Mouse (Mus musculus) thymus, postnatal 0 days (tissue): ENCODE results near the gene Fxyd1. TPM values are rescaled to one million over a fixed set of nuclear protein-coding genes. Genes with fewer than 3 reads are reported as not detected.

ENCODE experiments used
- DNase-seq: peaks from one replicate; pipeline ENCODE4 v3.0.0-alpha.2; 2015; ENCODE audit warnings: low spot score
- microRNA-seq: library from miRNA; unstranded; fragments of <30 nt; microRNA quantifications from one replicate; pipeline ENCODE4, GENCODE M21; 2016; ENCODE audit warnings: borderline number of aligned reads
- polyA plus RNA-seq: library from polyadenylated mRNA; unstranded; fragments of >200 nt; fragmentation: Nextera tagmentation; extraction: Ambion mirVana; gene quantifications from 2 replicates; pipeline ENCODE4 v1.2.1, GENCODE M21; 2015

Gene Fxyd1
- polyA plus RNA-seq, 1 experiment from 2014 or later, result 12.2 TPM

- no peak for DNase-seq
Measured at GRCm38 (mm10) chr7:31017104-31017901, 39.7 kb downstream of the Fxyd1 start.

- DNase-seq, result no peak
Measured at GRCm38 (mm10) chr7:31012971-31013370, 44.0 kb downstream of the Fxyd1 start.

GRCm38 (mm10) chr7:31008889-31009288 is 48.1 kb downstream of the Fxyd1 start:
- no peak for DNase-seq

DNA sequence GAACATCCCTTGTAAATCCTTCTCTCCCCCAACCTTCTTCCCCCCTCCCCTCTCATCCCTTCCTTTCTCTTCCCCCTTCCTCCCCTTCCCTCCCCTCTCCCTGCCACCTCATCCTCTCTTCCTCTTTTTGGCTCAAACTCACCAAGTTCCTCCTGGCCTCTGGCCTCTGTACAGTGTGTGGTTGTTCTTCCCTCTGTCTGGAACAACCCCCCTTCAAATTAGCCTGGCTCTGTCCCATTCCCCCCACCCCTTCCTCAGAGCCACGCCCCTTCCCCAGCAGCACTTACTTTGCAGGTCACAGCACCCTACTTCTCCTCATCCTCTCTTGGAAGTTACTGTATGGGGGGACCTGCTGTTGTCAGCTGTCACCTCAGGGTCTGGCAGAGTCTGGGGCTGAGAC is 48.8 kb downstream of the Fxyd1 start:
- no peak for DNase-seq

DNA sequence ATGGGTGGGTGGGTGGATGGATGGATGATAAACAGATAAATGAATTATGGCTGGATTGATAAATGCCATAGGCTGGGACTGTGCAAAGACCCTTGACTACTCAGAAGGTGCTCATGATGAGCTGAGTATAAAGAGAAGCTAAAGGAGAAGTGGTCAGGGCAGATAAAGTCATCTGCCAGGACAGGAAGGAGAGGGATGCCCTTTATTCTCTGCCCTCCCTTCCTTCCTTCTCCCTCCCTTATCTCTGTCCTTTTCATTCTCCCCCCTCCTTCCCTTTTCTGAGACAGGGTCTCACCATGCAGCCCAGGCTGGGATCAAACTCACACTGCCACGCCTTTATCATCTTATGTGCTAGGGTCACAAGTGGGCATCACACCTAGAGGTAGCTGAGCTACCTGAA is 49.2 kb downstream of the Fxyd1 start:
- no peak for DNase-seq

DNA sequence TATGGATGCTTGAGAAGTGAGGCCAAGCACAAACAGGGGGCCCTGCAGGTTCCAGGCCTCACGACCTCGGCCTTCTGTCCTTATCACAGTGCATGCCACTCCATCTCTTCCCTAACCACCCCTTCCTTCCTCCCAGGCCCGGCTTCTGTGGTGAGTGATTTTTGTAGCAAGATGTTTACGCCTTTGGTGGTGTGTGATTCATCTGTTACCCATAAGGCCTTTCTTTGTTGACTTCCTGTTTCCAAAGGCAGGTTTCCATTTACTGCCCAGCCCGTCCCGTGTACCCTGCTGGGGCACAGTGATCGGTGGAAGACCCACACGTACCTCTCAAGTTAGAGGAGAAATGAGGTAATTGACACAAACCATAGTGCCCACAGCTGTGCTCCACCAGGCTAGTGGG is 54.3 kb downstream of the Fxyd1 start:
- DNase-seq, result peak; percentile 56

Small RNA genes lying within 50 kb of the gene (microRNA-seq; reads per million reads assigned to microRNA genes)
- gene Mir7050, result not detected

Other genes with a start within 250 kb of the Fxyd1 start
- gene Ffar2, start 233.4 kb downstream of the Fxyd1 start, polyA plus RNA-seq, result 0.95 and 1.5 TPM in 2 replicates
- gene Ffar3, start 201.0 kb downstream of the Fxyd1 start, polyA plus RNA-seq, result 0.10 TPM in 1 of 2 replicates, not detected in the other
- gene Ffar1, start 195.6 kb downstream of the Fxyd1 start, polyA plus RNA-seq, result not detected in 2 replicates
- gene Cd22, start 176.9 kb downstream of the Fxyd1 start, polyA plus RNA-seq, result 0.40 and 0.99 TPM in 2 replicates
- 0.42 and 0.46 TPM in 2 replicates for gene Mag, start 142.3 kb downstream of the Fxyd1 start, polyA plus RNA-seq
- gene Hamp2, start 132.5 kb downstream of the Fxyd1 start, polyA plus RNA-seq, result 2.1 TPM in 2 replicates
- 2.4 and 2.9 TPM in 2 replicates for gene Hamp, start 113.2 kb downstream of the Fxyd1 start, polyA plus RNA-seq
- gene Usf2, start 100.4 kb downstream of the Fxyd1 start, polyA plus RNA-seq, result 20.7 and 23.6 TPM in 2 replicates
- 12.7 and 13.8 TPM in 2 replicates for gene Lsr, start 83.7 kb downstream of the Fxyd1 start, polyA plus RNA-seq
- gene Fam187b, start 83.4 kb downstream of the Fxyd1 start, polyA plus RNA-seq, result 1.3 and 1.6 TPM in 2 replicates
- 113 and 125 TPM in 2 replicates for gene Fxyd5, start 14.7 kb downstream of the Fxyd1 start, polyA plus RNA-seq
- gene Fxyd7, start 5.7 kb downstream of the Fxyd1 start, polyA plus RNA-seq, result 0.35 and 0.48 TPM in 2 replicates
- gene Lgi4, start 2.1 kb upstream of the Fxyd1 start, polyA plus RNA-seq, result 0.04 and 0.14 TPM in 2 replicates
- 78.3 and 79.5 TPM in 2 replicates for gene Fxyd3, start 19.5 kb upstream of the Fxyd1 start, polyA plus RNA-seq
- 2.0 and 2.6 TPM in 2 replicates for gene Hpn, start 58.1 kb upstream of the Fxyd1 start, polyA plus RNA-seq
- gene Scn1b, start 69.8 kb upstream of the Fxyd1 start, polyA plus RNA-seq, result 2.8 and 2.9 TPM in 2 replicates
- 76.8 and 79.0 TPM in 2 replicates for gene Gramd1a, start 98.7 kb upstream of the Fxyd1 start, polyA plus RNA-seq
- not detected in 2 replicates for gene Scgb2b2, start 233.3 kb upstream of the Fxyd1 start, polyA plus RNA-seq
- gene Scgb1b2, start 234.6 kb upstream of the Fxyd1 start, polyA plus RNA-seq, result not detected in 2 replicates